Mouse (Mus musculus): ENCODE measurements around the gene Tex12. TPM values are rescaled to one million over a fixed set of nuclear protein-coding genes. Genes with fewer than 3 reads are reported as not detected.

Gene Tex12
- total RNA-seq, 2 experiments from 2014 or later: not detected

GRCm38 (mm10) chr9:50555094-50555446 lies 6.1 kb downstream of the Tex12 start, which contains the start of gene Bco2:
Gene Bco2 (minus strand): TSS chr9:50555181.
- no peak for DNase-seq

GRCm38 (mm10) chr9:50554241-50555093 lies 6.7 kb downstream of the Tex12 start, which contains the start of gene Il18:
Gene Il18 (plus strand): TSS chr9:50554827.
- DNase-seq: peak; percentile 69 to 72

- DNase-seq: no peak
Measured at GRCm38 (mm10) chr9:50553547-50553946, 7.6 kb downstream of the Tex12 start.

- no peak for DNase-seq
Measured at GRCm38 (mm10) chr9:50552206-50552605, 8.9 kb downstream of the Tex12 start.

- DNase-seq: no peak
Measured at GRCm38 (mm10) chr9:50548936-50549335, 12.2 kb downstream of the Tex12 start.

GRCm38 (mm10) chr9:50547859-50548478 lies 13.2 kb downstream of the Tex12 start:
- DNase-seq: no peak

GRCm38 (mm10) chr9:50542401-50542800 lies 18.7 kb downstream of the Tex12 start:
- no peak for DNase-seq

- no peak for DNase-seq
Measured at GRCm38 (mm10) chr9:50540170-50540569, 21.0 kb downstream of the Tex12 start.

- no peak for DNase-seq
Measured at GRCm38 (mm10) chr9:50537295-50537694, 23.8 kb downstream of the Tex12 start.

GRCm38 (mm10) chr9:50536603-50537135 lies 24.5 kb downstream of the Tex12 start:
- no peak for DNase-seq

GRCm38 (mm10) chr9:50535930-50536329 lies 25.2 kb downstream of the Tex12 start:
- DNase-seq: no peak

GRCm38 (mm10) chr9:50533791-50534190 lies 27.3 kb downstream of the Tex12 start:
- no peak for DNase-seq

- DNase-seq: no peak
Measured at GRCm38 (mm10) chr9:50533328-50533727, 27.8 kb downstream of the Tex12 start.

GRCm38 (mm10) chr9:50530890-50531289 lies 30.2 kb downstream of the Tex12 start:
- DNase-seq: peak in 1 of 2 experiments; percentile 37

GRCm38 (mm10) chr9:50528293-50528892 lies 32.7 kb downstream of the Tex12 start, which contains the start of gene Pts:
Gene Pts (minus strand): TSS chr9:50528724.
- DNase-seq: peak; percentile 94 to 96

GRCm38 (mm10) chr9:50527860-50528259 lies 33.3 kb downstream of the Tex12 start:
- DNase-seq: no peak

GRCm38 (mm10) chr9:50525585-50525984 lies 35.5 kb downstream of the Tex12 start:
- DNase-seq: no peak

GRCm38 (mm10) chr9:50524936-50525335 lies 36.2 kb downstream of the Tex12 start:
- DNase-seq: no peak

- no peak for DNase-seq
Measured at GRCm38 (mm10) chr9:50522574-50522973, 38.6 kb downstream of the Tex12 start.

GRCm38 (mm10) chr9:50521562-50521961 lies 39.6 kb downstream of the Tex12 start:
- DNase-seq: no peak

GRCm38 (mm10) chr9:50520748-50521147 lies 40.4 kb downstream of the Tex12 start:
- no peak for DNase-seq

- no peak for DNase-seq
Measured at GRCm38 (mm10) chr9:50518781-50519180, 42.3 kb downstream of the Tex12 start.

- DNase-seq: no peak
Measured at GRCm38 (mm10) chr9:50515462-50515861, 45.7 kb downstream of the Tex12 start.

Measured in layer of hippocampus, postnatal 36 days (tissue).